Mouse (Mus musculus) olfactory bulb, adult 2 months (tissue): ENCODE measurements around the gene Cldn10.

Experiments
- CTCF ChIP-seq: fragments of 200-500 bp; IDR thresholded peaks from 2 replicates; pipeline ENCODE4 v1.5.1; 2012; ENCODE audit warnings: low read depth, mild to moderate bottlenecking, low read length, moderate library complexity; ENCODE audit not compliant: insufficient read depth
- POLR2A ChIP-seq: fragments of 200-500 bp; IDR thresholded peaks from 2 replicates; pipeline ENCODE4 v1.6.1; 2012; ENCODE audit warnings: mild to moderate bottlenecking, low read depth, low read length, moderate library complexity; ENCODE audit not compliant: insufficient read depth

GRCm38 (mm10) chr14:118794893-118795292 is 7.2 kb downstream of the Cldn10 start:
- TF ChIP-seq CTCF = no peak
- TF ChIP-seq POLR2A = no peak
